Mouse (Mus musculus) embryonic fibroblast, embryonic 13.5 days (primary cell): ENCODE results near the gene Tspan32.

Experiments
- CTCF ChIP-seq: IDR thresholded peaks from 2 replicates; pipeline ENCODE4 v1.5.1; 2011; ENCODE audit warnings: mild to moderate bottlenecking, control low read depth, low read length, moderate library complexity, borderline replicate concordance; ENCODE audit not compliant: insufficient read depth
- POLR2A ChIP-seq: IDR thresholded peaks from 2 replicates; pipeline ENCODE4 v1.6.1; 2011; ENCODE audit warnings: low read depth, mild to moderate bottlenecking, control low read depth, low read length, moderate library complexity

DNA sequence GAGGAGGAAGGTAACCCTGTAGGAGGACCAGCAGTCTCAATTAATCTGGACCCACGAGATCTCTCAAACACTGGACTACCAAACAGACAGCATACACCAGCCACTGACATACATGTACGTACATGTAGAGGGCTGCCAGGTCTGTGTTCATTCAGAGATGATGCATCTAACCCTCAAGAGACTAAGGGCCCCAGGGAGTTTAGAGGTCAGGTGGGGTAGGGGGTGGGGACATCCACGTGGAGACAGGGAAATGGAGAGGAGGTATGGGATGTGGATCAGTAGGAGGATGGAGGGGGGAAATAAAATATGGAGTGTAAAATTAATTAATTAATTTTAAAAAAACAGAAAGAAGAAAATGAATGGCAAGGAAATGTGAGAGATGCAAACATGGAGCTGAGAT is 31.9 kb downstream of the Tspan32 start:
- TF ChIP-seq POLR2A (no peak), CTCF (no peak)
